Mouse (Mus musculus): Measurements from ENCODE around the gene Tbc1d19. TPM values are rescaled to one million over a fixed set of nuclear protein-coding genes. Genes with fewer than 3 reads are reported as not detected.

The Tbc1d19 gene
- polyA plus RNA-seq, 1 experiment from 2014 or later = 60.6 TPM

DNA sequence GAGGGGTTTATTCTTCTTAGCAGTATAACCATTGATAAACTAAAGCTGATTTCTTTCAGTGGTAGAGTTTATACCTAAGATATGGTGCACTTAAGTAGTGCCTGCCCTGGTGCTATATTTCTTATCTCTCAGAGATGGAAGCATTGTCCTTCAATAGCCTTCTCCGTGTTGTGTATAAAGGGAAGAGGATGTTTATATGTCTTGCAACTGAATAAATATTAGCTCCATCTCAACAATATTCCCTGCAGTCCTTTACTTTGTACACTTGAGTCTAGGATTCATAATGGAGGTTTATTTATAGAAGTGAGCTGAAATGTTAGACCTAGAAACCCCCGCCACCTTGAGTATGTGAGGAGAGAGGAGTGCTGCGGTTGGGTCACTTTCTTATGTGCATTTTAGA lies 93.4 kb downstream of the Tbc1d19 start:
- DNase-seq (ENCODE audit: low read depth, low spot score) = no peak
- no peak for ATAC-seq
- in situ Hi-C loops (cut with MboI; ENCODE audit: low pct_unique_long_range_greater_than_20kb) = no loop called here
- CTCF ChIA-PET = interaction anchor here (0.9 to 1.2 kb wide), 2 partner anchors 15 to 19 kb away, joined by 4 read pairs; no protein-coding TSS in a partner anchor
- POLR2A ChIA-PET = no interaction called here
- H3K27me3 ChIP-seq = no peaks in the 10 kb centered on the region
- no peak for TF ChIP-seq CTCF (IDR thresholded peaks at IDR 0.05)

DNA sequence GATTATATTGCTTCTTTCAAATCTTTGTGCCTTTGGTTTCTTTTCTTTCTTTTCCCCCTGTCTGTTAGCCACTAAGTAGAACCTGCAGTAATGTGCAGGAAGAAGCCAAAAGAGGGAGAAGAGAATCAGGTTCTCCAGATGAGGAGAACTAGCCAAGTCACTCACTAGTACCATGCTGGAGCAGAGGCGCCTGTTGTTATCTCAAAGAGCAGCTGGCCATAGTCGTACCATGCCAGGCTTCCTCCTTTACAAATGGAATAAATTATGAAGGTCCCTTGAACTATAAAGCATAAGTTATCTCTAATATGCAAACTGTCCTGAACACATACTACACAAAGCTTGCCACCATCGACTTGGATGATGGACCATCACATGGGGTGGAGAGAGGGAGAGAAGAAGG lies 99.8 kb downstream of the Tbc1d19 start:
- ChIA-PET CTCF (interaction anchor here (1.5 kb wide), 1 partner anchor 10 kb away, joined by 3 read pairs; no protein-coding TSS in a partner anchor), POLR2A (no interaction called here)
- H3K27me3 ChIP-seq = no peaks in the 10 kb centered on the region
- DNase-seq (ENCODE audit: low read depth, low spot score) (no peak), ATAC-seq (no peak)
- TF ChIP-seq CTCF (IDR thresholded peaks at IDR 0.05) = no peak
- in situ Hi-C loops (cut with MboI; ENCODE audit: low pct_unique_long_range_greater_than_20kb) = no loop called here

DNA sequence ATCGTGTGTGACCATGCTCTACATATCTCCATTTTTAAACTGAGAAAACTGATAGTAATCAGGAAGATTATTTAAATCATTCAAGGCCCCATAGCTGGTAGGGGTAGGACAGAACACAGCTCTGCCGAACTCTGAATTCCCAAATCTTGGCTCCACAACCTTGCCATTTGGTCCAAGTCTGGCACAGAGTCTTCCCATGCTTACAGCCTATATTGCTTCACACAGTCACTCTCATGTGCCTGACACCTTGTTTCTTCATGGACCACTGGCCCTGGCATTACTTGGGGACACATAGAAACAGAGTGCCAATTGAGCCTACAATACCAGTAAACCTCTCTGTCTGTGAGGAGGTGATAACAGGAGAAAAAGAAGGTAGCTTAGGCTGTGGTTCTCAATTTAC lies 111.0 kb downstream of the Tbc1d19 start:
- ATAC-seq (no peak), DNase-seq (ENCODE audit: low read depth, low spot score) (no peak)
- ChIA-PET CTCF (interaction anchor here (1.0 to 1.5 kb wide), 3 partner anchors 9 to 20 kb away, joined by 3 to 4 read pairs (median 4); no protein-coding TSS in a partner anchor), POLR2A (interaction anchor here (1.4 kb wide), 1 partner anchor 10 kb away, joined by 3 read pairs; no protein-coding TSS in a partner anchor)
- in situ Hi-C loops (cut with MboI; ENCODE audit: low pct_unique_long_range_greater_than_20kb) = no loop called here
- TF ChIP-seq CTCF (IDR thresholded peaks at IDR 0.05) = no peak
- no peaks in the 10 kb centered on the region for H3K27me3 ChIP-seq

DNA sequence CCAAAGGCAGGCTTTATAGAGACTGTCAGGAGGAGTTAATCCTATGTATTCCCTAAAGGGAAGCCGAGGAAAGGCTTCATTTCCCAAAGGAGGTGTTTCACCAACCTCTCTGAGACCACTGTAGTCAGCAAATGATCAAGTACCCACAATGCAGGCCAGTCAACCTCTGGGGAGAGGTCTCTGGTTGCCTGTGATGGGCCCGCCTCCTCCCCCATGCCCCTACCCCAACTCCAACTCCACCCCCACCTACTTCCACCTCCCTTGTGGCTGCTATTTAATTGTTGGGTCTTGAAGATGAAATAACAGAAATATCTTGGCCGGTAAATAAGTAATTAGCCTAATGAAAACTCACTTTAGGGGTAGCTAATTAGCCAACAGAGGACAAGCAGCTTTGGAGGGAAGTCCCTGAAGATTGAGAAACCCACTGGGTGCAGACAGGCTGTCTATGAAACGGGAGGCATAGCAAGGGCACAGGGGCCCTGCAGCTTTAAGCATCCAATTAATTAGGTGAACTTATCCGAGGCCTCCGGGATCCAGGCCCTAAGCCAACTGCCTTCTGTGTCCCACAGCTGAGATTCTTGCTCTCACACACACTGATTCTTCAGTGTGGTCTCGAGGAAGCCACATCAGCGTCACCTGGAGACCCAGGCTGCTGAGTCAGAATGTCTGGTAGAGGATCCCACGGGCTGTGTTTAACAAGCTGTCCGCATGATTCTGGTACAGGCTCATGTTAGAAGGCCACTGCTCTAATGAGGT lies 112.9 kb downstream of the Tbc1d19 start:
- no peaks in the 10 kb centered on the region for H3K27me3 ChIP-seq
- POLR2A ChIA-PET = no interaction called here
- ATAC-seq (no peak), DNase-seq (ENCODE audit: low read depth, low spot score) (peak; percentile 19)
- CTCF ChIA-PET = interaction anchor here (1.3 kb wide), 1 partner anchor 20 kb away, joined by 4 read pairs; no protein-coding TSS in a partner anchor
- in situ Hi-C loops (cut with MboI; ENCODE audit: low pct_unique_long_range_greater_than_20kb) = no loop called here
- TF ChIP-seq CTCF (IDR thresholded peaks at IDR 0.05) = no peak

DNA sequence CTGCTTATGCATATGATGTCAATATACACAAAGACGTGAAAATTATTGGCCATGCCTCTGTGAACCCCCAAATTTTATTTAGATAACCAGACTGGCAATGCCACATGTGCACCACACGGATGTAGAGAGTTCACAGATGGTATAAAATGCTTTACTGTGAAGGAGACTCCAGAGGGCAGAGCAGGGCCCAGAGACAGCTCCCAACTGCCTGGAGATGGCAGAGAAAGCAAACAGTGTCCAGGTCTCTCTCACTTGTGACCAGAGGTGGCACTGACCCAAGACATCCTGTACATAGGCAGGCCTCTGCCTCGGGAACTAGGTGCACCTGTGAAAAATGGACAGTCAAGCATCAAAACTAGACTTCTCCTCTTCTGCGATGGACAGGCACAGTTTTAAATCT lies 114.6 kb downstream of the Tbc1d19 start:
- peak; percentile 61 for ATAC-seq
- no peaks in the 10 kb centered on the region for H3K27me3 ChIP-seq
- no peak for DNase-seq (ENCODE audit: low read depth, low spot score)
- TF ChIP-seq CTCF (IDR thresholded peaks at IDR 0.05) = peak; percentile 38
- ChIA-PET POLR2A (no interaction called here), CTCF (interaction anchor here (2.5 kb wide), 1 partner anchor 11 kb away, joined by 7 read pairs; no protein-coding TSS in a partner anchor)
- in situ Hi-C loops (cut with MboI; ENCODE audit: low pct_unique_long_range_greater_than_20kb) = no loop called here

DNA sequence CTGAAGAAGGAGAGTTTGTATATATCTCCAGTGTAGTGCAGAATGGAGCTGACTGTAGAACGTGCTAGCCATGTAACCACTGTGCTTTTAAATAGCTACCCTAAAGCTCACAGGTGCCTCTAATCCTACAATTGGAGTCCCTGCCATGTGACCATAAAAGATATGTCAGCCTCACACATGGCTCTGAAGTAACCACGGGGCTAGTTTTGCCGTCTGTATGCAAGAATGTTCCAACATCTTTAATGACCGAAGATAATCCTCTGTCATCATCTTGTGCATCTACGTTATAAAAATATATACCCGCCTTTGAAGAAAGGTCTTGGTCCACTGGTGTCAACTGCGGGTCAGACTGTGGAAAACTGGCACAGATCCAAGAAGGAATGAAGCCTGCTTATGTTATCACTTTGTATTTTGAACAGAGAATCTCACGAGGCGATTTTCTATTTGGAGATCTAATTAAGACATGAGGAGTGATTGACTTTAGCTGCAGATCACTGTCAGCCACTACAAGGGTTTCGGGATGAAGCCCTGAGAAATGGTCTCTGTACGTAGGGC lies 117.0 kb downstream of the Tbc1d19 start:
- no peak for ATAC-seq
- ChIA-PET POLR2A (no interaction called here), CTCF (interaction anchor here (0.9 to 2.5 kb wide), 2 partner anchors 9 to 10 kb away, joined by 3 to 7 read pairs; no protein-coding TSS in a partner anchor)
- no peaks in the 10 kb centered on the region for H3K27me3 ChIP-seq
- in situ Hi-C loops (cut with MboI; ENCODE audit: low pct_unique_long_range_greater_than_20kb) = no loop called here
- TF ChIP-seq CTCF (IDR thresholded peaks at IDR 0.05) = no peak
- no peak for DNase-seq (ENCODE audit: low read depth, low spot score)

DNA sequence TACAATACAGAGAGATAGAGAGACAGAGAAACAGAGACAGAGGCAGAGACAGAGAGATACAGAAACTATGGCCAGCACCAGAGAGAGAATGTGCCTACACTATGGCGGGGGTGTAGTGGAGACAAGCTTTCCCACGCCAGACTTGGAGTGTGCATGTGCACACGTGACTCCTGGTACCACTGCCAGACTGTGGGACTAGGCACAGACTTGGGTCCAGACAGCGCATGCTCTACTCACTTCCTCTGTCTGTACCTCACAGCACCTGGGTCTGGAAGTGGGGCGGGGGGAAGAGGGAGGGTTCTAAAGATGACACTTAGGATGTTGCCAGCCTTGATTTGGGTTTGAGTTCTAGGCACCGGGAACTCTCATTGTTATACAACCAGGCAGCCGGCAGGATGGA lies 118.5 kb downstream of the Tbc1d19 start:
- ChIA-PET POLR2A (no interaction called here), CTCF (no interaction called here)
- no peaks in the 10 kb centered on the region for H3K27me3 ChIP-seq
- ATAC-seq (no peak), DNase-seq (ENCODE audit: low read depth, low spot score) (no peak)
- in situ Hi-C loops (cut with MboI; ENCODE audit: low pct_unique_long_range_greater_than_20kb) = no loop called here
- no peak for TF ChIP-seq CTCF (IDR thresholded peaks at IDR 0.05)

DNA sequence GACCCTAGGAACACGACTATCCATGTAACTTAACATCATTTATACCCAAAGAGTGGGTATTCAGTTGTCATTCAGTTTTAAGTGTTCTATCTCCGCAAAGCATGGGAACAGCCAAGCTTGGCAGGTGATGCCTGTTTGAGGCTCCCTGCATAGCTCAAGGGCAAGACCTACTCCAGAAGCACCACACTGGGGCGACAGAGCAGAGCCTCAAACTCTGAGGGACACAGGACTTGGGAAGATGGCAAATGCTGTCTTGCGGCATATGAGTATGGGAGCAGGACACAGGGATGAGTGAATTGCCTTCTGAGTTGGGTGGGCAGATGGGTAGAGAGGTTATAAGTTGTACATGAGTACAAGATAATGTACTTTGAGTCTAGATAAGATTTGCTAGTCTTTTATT lies 119.1 kb downstream of the Tbc1d19 start:
- in situ Hi-C loops (cut with MboI; ENCODE audit: low pct_unique_long_range_greater_than_20kb) = no loop called here
- no peak for ATAC-seq
- H3K27me3 ChIP-seq = no peaks in the 10 kb centered on the region

DNA sequence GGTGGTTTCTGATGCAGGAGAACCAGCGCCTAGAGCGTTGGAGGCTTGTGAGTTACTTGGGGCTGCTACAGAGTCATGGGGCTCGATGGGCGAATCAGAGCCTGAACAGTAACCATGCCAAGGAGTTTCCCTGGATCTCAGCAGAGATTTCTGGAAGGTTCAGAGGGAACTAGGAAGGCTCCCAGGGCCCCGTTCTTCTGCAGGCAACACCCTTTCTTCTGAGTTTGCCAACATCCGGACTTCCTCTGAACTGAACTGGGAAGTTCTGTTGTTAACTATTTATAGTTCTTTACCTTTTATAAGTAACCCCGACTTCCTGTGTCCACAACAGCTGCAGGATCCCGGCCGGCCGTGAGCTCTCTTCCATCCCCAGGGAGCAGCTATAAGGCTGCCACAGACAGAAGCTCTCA lies 119.8 kb downstream of the Tbc1d19 start:
- TF ChIP-seq CTCF (IDR thresholded peaks at IDR 0.05) = no peak
- ATAC-seq (no peak), DNase-seq (ENCODE audit: low read depth, low spot score) (no peak)
- in situ Hi-C loops (cut with MboI; ENCODE audit: low pct_unique_long_range_greater_than_20kb) = no loop called here
- POLR2A ChIA-PET = no interaction called here
- H3K27me3 ChIP-seq = no peaks in the 10 kb centered on the region
- CTCF ChIA-PET = interaction anchor here (0.9 kb wide), 1 partner anchor 9 kb away, joined by 3 read pairs; no protein-coding TSS in a partner anchor

More for the DNA sequence above, 119.1 kb downstream of the Tbc1d19 start:
- CTCF ChIA-PET = no interaction called here
- no peak for TF ChIP-seq CTCF (IDR thresholded peaks at IDR 0.05)
- DNase-seq (ENCODE audit: low read depth, low spot score) = no peak
- POLR2A ChIA-PET = no interaction called here

DNA sequence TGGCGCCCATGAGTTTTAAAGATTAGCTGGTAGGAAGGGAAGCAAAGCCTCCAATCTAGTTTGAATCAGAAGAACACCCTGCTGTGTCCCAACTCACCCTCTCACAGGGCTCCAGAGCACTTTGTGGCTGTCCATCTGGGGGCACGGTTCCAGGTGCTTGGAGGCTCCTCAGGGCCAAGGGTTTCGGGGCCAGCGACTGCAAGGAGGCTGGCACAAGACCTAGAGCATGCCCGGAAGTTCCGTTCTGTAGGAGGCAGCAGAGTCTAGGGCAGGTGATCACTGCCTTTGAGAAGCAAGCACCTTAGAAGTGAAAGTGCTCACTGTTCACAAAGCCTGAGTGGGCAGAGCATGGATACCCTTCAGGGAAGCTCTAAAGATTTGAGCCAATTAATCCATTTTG lies 120.4 kb downstream of the Tbc1d19 start:
- ChIA-PET CTCF (interaction anchor here (0.9 kb wide), 1 partner anchor 9 kb away, joined by 3 read pairs; no protein-coding TSS in a partner anchor), POLR2A (no interaction called here)
- DNase-seq (ENCODE audit: low read depth, low spot score) = no peak
- H3K27me3 ChIP-seq = no peaks in the 10 kb centered on the region
- in situ Hi-C loops (cut with MboI; ENCODE audit: low pct_unique_long_range_greater_than_20kb) = no loop called here
- no peak for ATAC-seq
- no peak for TF ChIP-seq CTCF (IDR thresholded peaks at IDR 0.05)

DNA sequence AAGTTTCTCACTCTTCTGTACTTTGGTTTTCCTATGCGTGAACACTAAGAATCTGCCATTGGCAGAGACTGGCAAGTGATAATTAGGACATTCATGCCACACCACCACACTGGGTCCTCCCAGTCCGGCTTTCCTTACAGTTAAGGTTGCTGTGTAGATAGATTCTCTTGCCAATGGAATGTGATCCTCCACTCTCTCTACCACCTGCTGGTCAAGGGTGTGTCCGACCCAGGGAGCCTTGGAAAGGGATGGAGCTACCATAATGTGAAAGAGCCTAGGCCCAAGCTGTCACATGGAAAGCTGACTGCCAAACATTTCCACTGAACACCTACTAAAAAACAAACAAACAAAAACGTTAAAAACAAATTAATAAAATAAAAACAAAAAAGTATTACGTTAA lies 121.6 kb downstream of the Tbc1d19 start:
- ChIA-PET CTCF (no interaction called here), POLR2A (interaction anchor here (1.0 kb wide), 1 partner anchor 11 kb away, joined by 3 read pairs; no protein-coding TSS in a partner anchor)
- no peak for TF ChIP-seq CTCF (IDR thresholded peaks at IDR 0.05)
- no peak for DNase-seq (ENCODE audit: low read depth, low spot score)
- no peaks in the 10 kb centered on the region for H3K27me3 ChIP-seq
- in situ Hi-C loops (cut with MboI; ENCODE audit: low pct_unique_long_range_greater_than_20kb) = no loop called here
- no peak for ATAC-seq
